Mouse (Mus musculus): ENCODE measurements at regions not wholly inside any gene's neighbourhood (a gene's known extent, or its start where the extent isn't known, plus 50 kb on each side); places are given as distances from the start of the nearest gene placed in this dataset.

DNA sequence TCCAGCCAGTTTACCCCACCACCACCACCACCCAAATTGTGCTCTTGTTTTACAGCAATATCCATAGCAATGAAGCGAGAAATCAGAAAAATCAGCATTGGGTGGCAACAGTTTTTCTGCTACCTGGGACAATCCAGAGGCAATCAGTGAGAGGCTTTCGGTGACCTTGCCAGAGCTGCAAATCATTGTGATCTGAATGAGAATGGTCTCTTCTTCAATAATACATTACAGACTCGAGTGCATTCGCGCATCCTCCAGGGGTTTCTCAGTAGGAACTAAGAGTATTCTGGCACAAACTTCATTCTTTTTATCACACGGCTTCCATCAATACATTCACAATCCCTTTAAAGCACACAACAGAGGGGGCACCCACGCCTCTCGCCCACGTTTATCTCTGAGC, 91.2 kb downstream of the Srek1 start:
- H3K27me3 ChIP-seq (ENCODE audit: control insufficient read depth, insufficient read depth, insufficient read length): no peaks in the 10 kb centered on the region
- H3K79me2 ChIP-seq (ENCODE audit: control insufficient read depth, insufficient read depth): no peaks in the 10 kb centered on the region
- H3ac ChIP-seq (ENCODE audit: control insufficient read depth, insufficient read length): no peak overlapping the region
- TF ChIP-seq MYOD1 (IDR thresholded peaks at IDR 0.05; ENCODE audit: control insufficient read depth in 1 of 3, insufficient read length in 2 of 3, low read depth in 2 of 3) (no peak), TCF3 (IDR thresholded peaks at IDR 0.05; ENCODE audit: insufficient read length, low read depth) (no peak), E2F4 (IDR thresholded peaks at IDR 0.05; ENCODE audit: insufficient read depth) (no peak), TCF12 (IDR thresholded peaks at IDR 0.05; ENCODE audit: insufficient read depth, poor library complexity, severe bottlenecking) (no peak), REST (IDR thresholded peaks at IDR 0.05; ENCODE audit: insufficient read depth, insufficient read length) (no peak), SRF (IDR thresholded peaks at IDR 0.05; ENCODE audit: control insufficient read depth, insufficient read length, low read depth) (no peak), USF1 (IDR thresholded peaks at IDR 0.05; ENCODE audit: low read depth) (no peak), CEBPB (IDR thresholded peaks at IDR 0.05; ENCODE audit: insufficient read depth, poor library complexity, severe bottlenecking) (no peak), MAX (IDR thresholded peaks at IDR 0.05; ENCODE audit: low read depth) (no peak), POLR2AphosphoS2 (IDR thresholded peaks at IDR 0.05; ENCODE audit: insufficient read length, low read depth) (no peak), MYOG (IDR thresholded peaks at IDR 0.05; ENCODE audit: control insufficient read depth in 1 of 3, insufficient read depth in 1 of 3, insufficient read length in 2 of 3, low read depth in 2 of 3) (no peak), POLR2A (IDR thresholded peaks at IDR 0.05; ENCODE audit: insufficient read length, low read depth) (no peak)
- no peak overlapping the region for H3K4me3 ChIP-seq
- no peaks in the 10 kb centered on the region for H3K36me3 ChIP-seq (ENCODE audit: control insufficient read depth, insufficient read depth)
- no peak overlapping the region for H3K4me2 ChIP-seq (ENCODE audit: low read depth)

DNA sequence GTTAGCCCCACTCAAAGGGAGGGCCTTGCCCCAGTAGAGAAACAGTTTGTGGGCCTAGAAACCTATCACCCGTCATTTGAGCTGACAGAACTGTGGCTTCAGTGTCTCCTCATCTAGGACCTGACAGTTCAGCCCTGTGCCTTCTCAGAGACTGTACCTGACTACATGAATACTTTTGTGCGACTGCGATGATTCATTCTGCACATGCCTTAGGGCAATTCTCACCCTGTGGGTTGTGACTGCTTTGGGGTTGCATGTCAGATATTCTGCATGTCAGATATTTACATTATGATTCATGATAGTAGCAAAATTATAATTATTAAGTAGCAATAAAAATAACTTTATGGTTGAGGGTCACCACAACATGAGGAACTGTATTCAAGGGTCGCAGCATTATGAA, 93.7 kb downstream of the Srek1 start:
- no peaks in the 10 kb centered on the region for H3K27me3 ChIP-seq (ENCODE audit: control insufficient read depth, insufficient read depth, insufficient read length)
- no peak overlapping the region for H3K4me2 ChIP-seq (ENCODE audit: low read depth)
- no peak overlapping the region for H3ac ChIP-seq (ENCODE audit: control insufficient read depth, insufficient read length)
- no peaks in the 10 kb centered on the region for H3K79me2 ChIP-seq (ENCODE audit: control insufficient read depth, insufficient read depth)
- no peak overlapping the region for H3K4me3 ChIP-seq
- no peaks in the 10 kb centered on the region for H3K36me3 ChIP-seq (ENCODE audit: control insufficient read depth, insufficient read depth)
- no peak for TF ChIP-seq POLR2A (IDR thresholded peaks at IDR 0.05; ENCODE audit: insufficient read length, low read depth)
- TF ChIP-seq E2F4 (IDR thresholded peaks at IDR 0.05; ENCODE audit: insufficient read depth): no peak
- TF ChIP-seq CEBPB (IDR thresholded peaks at IDR 0.05; ENCODE audit: insufficient read depth, poor library complexity, severe bottlenecking): no peak
- TF ChIP-seq POLR2AphosphoS2 (IDR thresholded peaks at IDR 0.05; ENCODE audit: insufficient read length, low read depth): no peak
- no peak for TF ChIP-seq USF1 (IDR thresholded peaks at IDR 0.05; ENCODE audit: low read depth)
- TF ChIP-seq MYOD1 (IDR thresholded peaks at IDR 0.05; ENCODE audit: control insufficient read depth in 1 of 3, insufficient read length in 2 of 3, low read depth in 2 of 3): no peak
- TF ChIP-seq TCF3 (IDR thresholded peaks at IDR 0.05; ENCODE audit: insufficient read length, low read depth): no peak

DNA sequence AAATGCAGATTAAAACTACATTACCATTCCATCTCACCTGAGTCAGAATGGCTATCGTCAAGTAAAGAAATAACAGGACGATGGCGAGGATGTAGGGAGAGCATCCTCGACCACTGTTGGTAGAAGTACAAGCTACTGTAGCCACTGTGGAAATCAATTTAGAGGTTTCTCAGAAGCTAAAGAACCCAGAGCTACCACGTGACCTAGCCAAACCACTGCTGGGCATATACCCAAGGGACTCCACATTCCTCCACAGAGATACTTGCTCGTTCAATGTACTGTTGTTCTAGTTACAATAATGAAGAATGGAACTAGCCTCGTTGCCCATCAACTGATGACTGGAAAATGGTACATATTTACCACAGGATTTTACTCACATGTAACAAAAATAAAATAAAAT, 94.4 kb downstream of the Srek1 start:
- Histone ChIP-seq H3K79me2 (ENCODE audit: control insufficient read depth, insufficient read depth) (no peaks in the 10 kb centered on the region), H3K4me3 (no peak overlapping the region)

DNA sequence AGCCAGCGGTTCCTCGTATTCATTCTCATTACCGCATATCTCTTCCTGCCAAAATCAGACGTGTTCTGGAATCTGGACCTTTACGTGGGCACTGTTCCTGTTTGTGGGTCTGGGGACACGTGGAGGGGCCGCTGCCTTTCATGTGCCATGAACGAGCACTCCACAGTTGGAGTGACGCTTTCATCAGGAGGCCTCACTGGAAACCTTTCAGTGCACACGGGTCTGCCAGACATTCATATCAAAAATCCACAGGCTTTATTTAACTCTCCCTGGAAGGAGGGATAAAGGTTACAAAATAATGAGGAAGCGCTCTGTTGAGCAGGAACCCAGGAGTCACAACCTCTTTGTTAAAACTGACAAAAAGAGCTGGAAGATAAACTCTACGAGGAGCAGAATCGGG, 97.6 kb downstream of the Srek1 start:
- TF ChIP-seq MAX (IDR thresholded peaks at IDR 0.05; ENCODE audit: low read depth) (no peak), CEBPB (IDR thresholded peaks at IDR 0.05; ENCODE audit: insufficient read depth, poor library complexity, severe bottlenecking) (no peak), SRF (IDR thresholded peaks at IDR 0.05; ENCODE audit: control insufficient read depth, insufficient read length, low read depth) (no peak), MYOG (IDR thresholded peaks at IDR 0.05; ENCODE audit: control insufficient read depth in 1 of 3, insufficient read depth in 1 of 3, insufficient read length in 2 of 3, low read depth in 2 of 3) (no peak), USF1 (IDR thresholded peaks at IDR 0.05; ENCODE audit: low read depth) (no peak), E2F4 (IDR thresholded peaks at IDR 0.05; ENCODE audit: insufficient read depth) (no peak), POLR2AphosphoS2 (IDR thresholded peaks at IDR 0.05; ENCODE audit: insufficient read length, low read depth) (no peak), TCF12 (IDR thresholded peaks at IDR 0.05; ENCODE audit: insufficient read depth, poor library complexity, severe bottlenecking) (no peak), REST (IDR thresholded peaks at IDR 0.05; ENCODE audit: insufficient read depth, insufficient read length) (no peak), TCF3 (IDR thresholded peaks at IDR 0.05; ENCODE audit: insufficient read length, low read depth) (no peak), POLR2A (IDR thresholded peaks at IDR 0.05; ENCODE audit: insufficient read length, low read depth) (no peak), MYOD1 (IDR thresholded peaks at IDR 0.05; ENCODE audit: control insufficient read depth in 1 of 3, insufficient read length in 2 of 3, low read depth in 2 of 3) (no peak)

More for the DNA sequence above, 94.4 kb downstream of the Srek1 start:
- peak; percentile 79 for TF ChIP-seq USF1 (IDR thresholded peaks at IDR 0.05; ENCODE audit: low read depth)
- TF ChIP-seq CEBPB (IDR thresholded peaks at IDR 0.05; ENCODE audit: insufficient read depth, poor library complexity, severe bottlenecking): no peak
- H3K27me3 ChIP-seq (ENCODE audit: control insufficient read depth, insufficient read depth, insufficient read length): no peaks in the 10 kb centered on the region
- no peak overlapping the region for H3ac ChIP-seq (ENCODE audit: control insufficient read depth, insufficient read length)
- H3K36me3 ChIP-seq (ENCODE audit: control insufficient read depth, insufficient read depth): no peaks in the 10 kb centered on the region
- H3K4me2 ChIP-seq (ENCODE audit: low read depth): no peak overlapping the region

DNA sequence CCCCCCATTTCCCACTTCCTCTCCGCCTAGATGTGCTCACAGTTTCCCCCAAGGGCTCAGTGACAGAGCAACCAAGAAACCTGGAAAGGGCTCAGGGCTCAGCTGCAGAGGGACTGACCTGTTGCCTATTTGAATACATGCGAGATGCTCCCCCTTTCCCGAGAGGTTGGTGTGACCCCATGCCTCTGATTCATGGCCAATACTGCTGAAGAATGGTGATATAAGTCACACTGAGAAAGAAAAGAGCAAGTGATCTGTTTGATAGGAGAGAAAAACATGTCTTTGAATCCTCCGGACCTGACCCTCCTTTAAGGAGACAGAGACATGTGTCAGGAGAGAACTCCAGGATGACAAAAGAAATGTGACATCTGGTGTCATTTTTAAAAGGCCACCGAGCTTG, 98.2 kb downstream of the Srek1 start:
- H3K4me2 ChIP-seq (ENCODE audit: low read depth): no peak overlapping the region
- H3K36me3 ChIP-seq (ENCODE audit: control insufficient read depth, insufficient read depth): no peaks in the 10 kb centered on the region
- no peak overlapping the region for H3K4me3 ChIP-seq
- H3ac ChIP-seq (ENCODE audit: control insufficient read depth, insufficient read length): no peak overlapping the region
- no peak for TF ChIP-seq REST (IDR thresholded peaks at IDR 0.05; ENCODE audit: insufficient read depth, insufficient read length)
- TF ChIP-seq MYOD1 (IDR thresholded peaks at IDR 0.05; ENCODE audit: control insufficient read depth in 1 of 3, insufficient read length in 2 of 3, low read depth in 2 of 3): no peak
- TF ChIP-seq SRF (IDR thresholded peaks at IDR 0.05; ENCODE audit: control insufficient read depth, insufficient read length, low read depth): no peak
- no peak for TF ChIP-seq USF1 (IDR thresholded peaks at IDR 0.05; ENCODE audit: low read depth)
- no peak for TF ChIP-seq E2F4 (IDR thresholded peaks at IDR 0.05; ENCODE audit: insufficient read depth)
- TF ChIP-seq MYOG (IDR thresholded peaks at IDR 0.05; ENCODE audit: control insufficient read depth in 1 of 3, insufficient read depth in 1 of 3, insufficient read length in 2 of 3, low read depth in 2 of 3): no peak
- H3K79me2 ChIP-seq (ENCODE audit: control insufficient read depth, insufficient read depth): no peaks in the 10 kb centered on the region
- H3K27me3 ChIP-seq (ENCODE audit: control insufficient read depth, insufficient read depth, insufficient read length): no peaks in the 10 kb centered on the region

More for the DNA sequence above, 97.6 kb downstream of the Srek1 start:
- H3K4me3 ChIP-seq: no peak overlapping the region
- no peaks in the 10 kb centered on the region for H3K27me3 ChIP-seq (ENCODE audit: control insufficient read depth, insufficient read depth, insufficient read length)
- H3K4me2 ChIP-seq (ENCODE audit: low read depth): no peak overlapping the region
- H3ac ChIP-seq (ENCODE audit: control insufficient read depth, insufficient read length): no peak overlapping the region
- no peaks in the 10 kb centered on the region for H3K36me3 ChIP-seq (ENCODE audit: control insufficient read depth, insufficient read depth)
- no peaks in the 10 kb centered on the region for H3K79me2 ChIP-seq (ENCODE audit: control insufficient read depth, insufficient read depth)

Data from myocyte (in vitro differentiated cells).